Mouse (Mus musculus) limb, embryonic 14.5 days (tissue): ENCODE results near the gene Scp2d1. TPM values are rescaled to one million over a fixed set of nuclear protein-coding genes. Genes with fewer than 3 reads are reported as not detected.

Source experiments
- ATAC-seq: fragments of 200-750 bp; cut with Nextera tagmentation; 2 replicates; pipeline ENCODE4 v1.8.0; 2017; ENCODE audit warnings: low read depth, moderate number of reproducible peaks, moderate TSS enrichment; ENCODE audit not compliant: low FRiP score
- DNase-seq: peaks from one replicate; pipeline ENCODE4 v3.0.0-alpha.2; 2015; ENCODE audit warnings: low spot score
- H3K27ac ChIP-seq: fragments of 300-500 bp; sonication (generic); replicated peaks from 2 replicates; pipeline ENCODE4 v1.5.1; 2014; ENCODE audit warnings: low read depth, mild to moderate bottlenecking, low read length, moderate library complexity, mixed read lengths
- H3K27me3 ChIP-seq: fragments of 300-500 bp; sonication (generic); 2 replicates; pipeline ENCODE4 v1.6.1; 2014; ENCODE audit warnings: low read length, mixed read lengths; ENCODE audit not compliant: control insufficient read depth, insufficient read depth
- H3K36me3 ChIP-seq: fragments of 300-500 bp; sonication (generic); 2 replicates; pipeline ENCODE4 v1.6.1; 2014; ENCODE audit warnings: mild to moderate bottlenecking, low read length, moderate library complexity, mixed read lengths; ENCODE audit not compliant: control insufficient read depth, insufficient read depth
- H3K4me1 ChIP-seq: fragments of 300-500 bp; sonication (generic); 2 replicates; pipeline ENCODE4 v1.6.1; 2014; ENCODE audit warnings: antibody characterized with exemption, low read length, mixed read lengths; ENCODE audit not compliant: control insufficient read depth, insufficient read depth
- H3K4me2 ChIP-seq: fragments of 300-500 bp; sonication (generic); replicated peaks from 2 replicates; pipeline ENCODE4 v1.6.1; 2014; ENCODE audit warnings: low read depth, mild to moderate bottlenecking, low read length, moderate library complexity; ENCODE audit not compliant: severe bottlenecking
- H3K4me3 ChIP-seq: fragments of 300-500 bp; sonication (generic); replicated peaks from 2 replicates; pipeline ENCODE4 v1.5.1; 2014; ENCODE audit warnings: low read length
- H3K9ac ChIP-seq: fragments of 300-500 bp; sonication (generic); 2 replicates; pipeline ENCODE4 v1.6.1; 2014; ENCODE audit warnings: mild to moderate bottlenecking, low read depth, low read length, moderate library complexity; ENCODE audit not compliant: severe bottlenecking
- H3K9me3 ChIP-seq: fragments of 300-500 bp; sonication (generic); 2 replicates; pipeline ENCODE4 v1.6.1; 2016; ENCODE audit warnings: low read length; ENCODE audit not compliant: control insufficient read depth
- POLR2A ChIP-seq: fragments of 200-500 bp; IDR thresholded peaks from 2 replicates; pipeline ENCODE4 v1.8.0; 2012; ENCODE audit warnings: inconsistent platforms, mild to moderate bottlenecking, moderate library complexity, borderline replicate concordance; ENCODE audit not compliant: insufficient read depth, insufficient read length; ENCODE audit errors: extremely low read depth
- WGBS: fragments of 180-500 bp; shearing (Covaris S2); extraction: QIAGEN DNeasy Blood & Tissue Kit; methylation state at CpG from one replicate; pipeline ENCODE4 v1.1.7; 2014; 5-methylcytosine and 5-hydroxymethylcytosine counted together
- polyA plus RNA-seq, 2 experiments: library from polyadenylated mRNA; depleted of rRNA in 1 of 2; stranded (reverse) in 1 of 2; unstranded in 1 of 2; fragments of >200 nt; fragmentation: Nextera tagmentation in 1 of 2; extraction: Ambion mirVana in 1 of 2; gene quantifications; 2 replicates each; pipeline versions ENCODE4 v1.2.1 to v1.2.3; 2012 to 2014

The Scp2d1 gene
- polyA plus RNA-seq, 2 experiments: not detected

DNA sequence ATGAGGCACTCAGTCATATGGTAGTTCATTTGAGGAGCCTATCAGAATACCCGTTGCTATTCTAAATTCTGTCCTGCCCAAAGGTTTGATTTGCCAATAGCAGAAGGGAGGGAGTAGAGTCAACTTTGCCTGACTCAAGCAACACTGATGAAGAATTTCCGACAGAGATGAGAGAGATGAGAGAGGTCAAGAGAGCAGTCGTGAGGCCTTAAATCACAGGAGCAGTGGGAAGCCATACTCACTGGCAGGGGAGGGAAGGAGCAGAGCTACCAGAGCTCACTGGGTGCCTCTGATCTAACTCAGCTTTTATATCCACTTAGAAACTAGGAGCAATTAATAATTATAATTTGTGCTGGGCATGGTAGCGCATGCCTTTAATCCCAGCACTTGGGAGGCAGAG, 41.0 kb upstream of the Scp2d1 start:
- no peak for DNase-seq
- H3K27me3 ChIP-seq: no peaks in the 10 kb centered on the region
- WGBS: 65% methylated on average over 4 of the region's 4 CpGs
- no peaks in the 10 kb centered on the region for H3K4me1 ChIP-seq
- no peak overlapping the region for H3K4me2 ChIP-seq
- no peak for TF ChIP-seq POLR2A
- no peaks in the 10 kb centered on the region for H3K36me3 ChIP-seq
- ATAC-seq: no peak
- no peak overlapping the region for H3K9ac ChIP-seq
- H3K4me3 ChIP-seq: no peak overlapping the region
- no peaks in the 10 kb centered on the region for H3K9me3 ChIP-seq
- H3K27ac ChIP-seq: no peak overlapping the region

DNA sequence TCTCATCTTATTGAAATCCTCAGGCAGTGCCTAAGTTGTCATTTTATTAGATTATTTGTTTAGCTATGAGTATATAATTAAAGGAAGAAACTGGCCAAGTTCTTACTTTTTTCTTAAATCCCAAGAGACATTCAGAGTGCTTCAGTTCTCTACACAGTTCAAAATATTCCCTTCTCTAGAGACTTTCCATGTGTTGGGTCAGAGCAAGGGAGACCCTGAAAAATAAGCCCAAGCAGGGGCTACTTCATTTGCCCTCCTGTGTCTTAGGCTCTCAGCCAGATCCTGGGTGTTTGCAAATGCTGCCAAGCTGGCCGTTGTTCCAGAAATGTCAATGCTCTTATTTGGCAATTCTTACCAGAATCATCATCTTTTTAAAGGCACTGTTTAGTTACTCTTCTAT, 40.3 kb upstream of the Scp2d1 start:
- 94% methylated on average over 1 of the region's 1 CpGs for WGBS
- H3K4me3 ChIP-seq: no peak overlapping the region
- H3K9me3 ChIP-seq: no peaks in the 10 kb centered on the region
- no peak overlapping the region for H3K27ac ChIP-seq
- H3K4me2 ChIP-seq: no peak overlapping the region
- H3K27me3 ChIP-seq: no peaks in the 10 kb centered on the region
- no peaks in the 10 kb centered on the region for H3K36me3 ChIP-seq
- DNase-seq (no peak), ATAC-seq (no peak)
- no peak for TF ChIP-seq POLR2A
- no peak overlapping the region for H3K9ac ChIP-seq
- no peaks in the 10 kb centered on the region for H3K4me1 ChIP-seq

- H3K4me3 ChIP-seq: no peak overlapping the region
- DNase-seq (no peak), ATAC-seq (no peak)
- H3K4me1 ChIP-seq: no peaks in the 10 kb centered on the region
- H3K4me2 ChIP-seq: no peak overlapping the region
- no peak overlapping the region for H3K27ac ChIP-seq
- TF ChIP-seq POLR2A: no peak
- 90% methylated on average over 6 of the region's 6 CpGs for WGBS
- no peaks in the 10 kb centered on the region for H3K9me3 ChIP-seq
- no peaks in the 10 kb centered on the region for H3K27me3 ChIP-seq
- H3K9ac ChIP-seq: no peak overlapping the region
- H3K36me3 ChIP-seq: no peaks in the 10 kb centered on the region
Observed at GRCm38 (mm10) chr2:144783831-144784230, 39.6 kb upstream of the Scp2d1 start.

DNA sequence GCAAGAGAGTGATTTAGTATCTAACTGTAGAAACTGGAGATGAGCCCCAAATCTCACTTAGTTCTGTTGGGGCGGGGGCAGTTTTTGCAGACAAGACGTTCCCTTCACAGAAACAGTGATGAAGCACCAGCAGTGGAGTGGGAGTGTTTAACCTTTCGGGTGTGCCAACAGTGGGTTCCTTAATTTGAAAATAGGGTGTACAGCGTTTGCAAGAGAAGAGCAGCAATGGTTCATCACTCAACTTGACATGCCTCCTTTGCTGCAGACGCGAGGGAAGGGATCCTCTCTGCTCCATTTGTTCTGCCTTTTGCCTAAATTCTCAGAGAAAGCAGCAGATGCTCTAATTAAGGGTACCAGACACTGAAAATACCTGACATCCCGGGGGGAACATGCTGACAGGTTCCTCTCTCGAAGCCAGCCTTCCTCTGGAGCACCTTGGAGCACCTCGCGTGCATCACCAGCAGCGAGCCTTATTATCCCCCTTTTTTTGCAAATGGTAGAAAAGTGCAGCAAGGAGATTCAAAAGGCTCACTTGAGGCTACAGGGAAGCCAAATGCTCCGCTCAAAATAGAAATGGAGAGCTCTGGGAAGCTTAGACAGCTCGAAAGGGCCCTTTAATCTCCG, 31.7 kb upstream of the Scp2d1 start:
- Histone ChIP-seq H3K27me3 (no peaks in the 10 kb centered on the region), H3K9me3 (no peaks in the 10 kb centered on the region), H3K9ac (no peak overlapping the region), H3K4me2 (no peak overlapping the region), H3K4me3 (no peak overlapping the region), H3K36me3 (no peaks in the 10 kb centered on the region), H3K27ac (no peak overlapping the region), H3K4me1 (no peaks in the 10 kb centered on the region)
- no peak for TF ChIP-seq POLR2A
- DNase-seq: no peak
- 46% methylated on average over 14 of the region's 14 CpGs for WGBS
- ATAC-seq: no peak

DNA sequence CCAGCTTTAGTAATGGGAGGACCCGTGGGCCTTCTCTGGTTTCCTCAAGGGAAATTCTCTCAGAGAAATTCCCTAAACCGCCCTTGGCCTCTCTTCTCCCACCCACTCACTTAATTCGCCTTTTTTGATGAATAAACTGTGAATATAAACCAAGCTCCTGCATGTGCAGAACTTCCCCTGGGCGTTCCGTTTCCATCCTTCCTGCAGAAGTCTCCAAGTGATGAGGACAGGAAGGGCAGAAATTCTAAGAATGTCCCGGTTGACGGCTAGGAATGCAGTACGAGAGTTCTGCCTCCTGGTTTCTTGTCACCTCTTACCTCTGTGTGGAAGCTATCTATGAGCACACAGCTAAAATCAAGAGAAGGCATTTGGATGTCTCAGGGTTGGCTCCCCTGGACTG, 25.9 kb upstream of the Scp2d1 start:
- no peak overlapping the region for H3K27ac ChIP-seq
- H3K27me3 ChIP-seq: no peaks in the 10 kb centered on the region
- no peaks in the 10 kb centered on the region for H3K9me3 ChIP-seq
- no peak for ATAC-seq
- no peak overlapping the region for H3K9ac ChIP-seq
- no peak for DNase-seq
- no peak for TF ChIP-seq POLR2A
- no peak overlapping the region for H3K4me3 ChIP-seq
- no peak overlapping the region for H3K4me2 ChIP-seq
- H3K4me1 ChIP-seq: no peaks in the 10 kb centered on the region
- H3K36me3 ChIP-seq: no peaks in the 10 kb centered on the region
- WGBS: 60% methylated on average over 8 of the region's 8 CpGs
